Mouse (Mus musculus) adrenal gland, postnatal 4 days (tissue): ENCODE data around the gene Cmtm7. TPM values are rescaled to one million over a fixed set of nuclear protein-coding genes. Genes with fewer than 3 reads are reported as not detected.
"Not testable (repeated sequence)": the region's sequence is repeated elsewhere in the genome, so short reads cannot be mapped to it uniquely, and the experiment has no call there.

ENCODE experiments used
- DNase-seq, 2 experiments: peaks; one replicate each; pipeline ENCODE4 v3.0.0; 2021 to 2022; ENCODE audit warnings: low spot score in 2 of 2, mixed read lengths in 2 of 2
- total RNA-seq, 2 experiments: library from RNA; stranded (reverse); gene quantifications; 2 replicates each; pipeline ENCODE4 v1.2.3; 2021

The Cmtm7 gene
- total RNA-seq, 2 experiments from 2014 or later, result 59.6 to 62.7 TPM

DNA sequence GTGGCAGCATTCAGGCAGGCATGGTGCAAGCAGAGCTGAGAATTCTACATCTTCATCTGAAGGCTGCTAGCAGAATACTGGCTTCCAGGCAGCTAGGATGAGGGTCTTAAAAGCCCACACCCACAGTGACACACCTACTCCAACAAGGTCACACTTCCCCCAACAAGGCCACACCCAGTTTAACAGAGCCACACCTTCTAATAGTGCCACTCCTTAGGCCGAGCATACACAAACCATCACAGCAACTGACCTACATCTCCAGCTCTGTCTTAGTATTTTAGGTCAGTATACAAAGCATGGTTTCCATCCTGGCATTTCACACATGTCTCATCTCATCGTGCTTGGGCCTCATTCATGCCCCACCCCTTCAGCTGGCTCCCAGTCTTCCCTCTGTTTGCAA lies 53.2 kb downstream of the Cmtm7 start:
- not testable (repeated sequence) for DNase-seq

DNA sequence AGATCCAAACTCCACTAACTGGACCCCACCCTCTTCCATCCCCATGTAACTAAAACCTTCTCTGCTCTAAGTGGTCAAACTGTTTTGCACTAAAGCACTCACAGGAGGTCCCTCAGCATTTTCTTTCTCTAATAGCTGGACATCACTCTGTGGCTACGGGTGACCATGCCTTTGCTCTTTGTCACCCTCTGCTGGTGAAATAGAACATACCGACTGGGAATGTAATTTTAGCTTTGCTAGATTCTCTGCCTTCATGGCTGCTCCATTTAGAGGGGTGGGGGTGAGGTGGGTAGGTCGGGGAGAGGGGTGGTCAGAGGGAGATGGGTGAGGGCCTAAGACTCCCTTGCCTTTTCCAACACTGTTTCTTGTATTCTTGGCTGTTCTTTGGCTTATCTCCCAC lies 54.3 kb downstream of the Cmtm7 start:
- DNase-seq, result no peak

DNA sequence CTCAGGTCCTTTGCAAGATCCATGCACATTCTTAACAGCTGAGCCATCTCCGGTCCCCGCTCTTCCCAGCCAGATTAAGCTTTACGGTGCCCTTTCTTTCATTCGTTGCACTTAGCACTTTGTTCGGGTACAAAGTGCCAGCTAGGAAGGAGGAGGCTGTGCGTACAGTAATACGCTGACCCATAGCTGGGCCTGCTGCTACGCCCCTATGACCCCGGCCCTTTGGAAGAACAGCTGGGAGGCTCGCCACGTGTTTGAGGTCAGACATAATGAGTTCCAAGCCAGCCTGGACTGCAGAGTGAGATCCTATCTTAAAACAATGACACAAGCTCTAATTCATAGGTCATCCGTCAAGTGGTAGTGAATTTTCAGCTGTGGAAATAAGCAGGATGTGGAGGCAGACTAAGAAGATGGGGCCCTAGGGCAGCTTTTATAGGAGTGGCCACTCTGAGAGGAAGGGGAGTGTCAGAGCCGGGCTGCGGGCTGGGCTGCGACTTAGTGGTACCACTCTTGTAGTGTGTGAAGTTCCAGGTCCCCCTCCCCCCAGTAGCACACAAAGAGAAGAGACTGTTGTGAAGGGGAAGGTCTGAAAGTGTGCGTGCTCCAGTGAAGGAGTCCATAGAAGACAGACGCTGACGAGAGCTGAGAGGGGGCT lies 64.9 kb downstream of the Cmtm7 start:
- no peak for DNase-seq

DNA sequence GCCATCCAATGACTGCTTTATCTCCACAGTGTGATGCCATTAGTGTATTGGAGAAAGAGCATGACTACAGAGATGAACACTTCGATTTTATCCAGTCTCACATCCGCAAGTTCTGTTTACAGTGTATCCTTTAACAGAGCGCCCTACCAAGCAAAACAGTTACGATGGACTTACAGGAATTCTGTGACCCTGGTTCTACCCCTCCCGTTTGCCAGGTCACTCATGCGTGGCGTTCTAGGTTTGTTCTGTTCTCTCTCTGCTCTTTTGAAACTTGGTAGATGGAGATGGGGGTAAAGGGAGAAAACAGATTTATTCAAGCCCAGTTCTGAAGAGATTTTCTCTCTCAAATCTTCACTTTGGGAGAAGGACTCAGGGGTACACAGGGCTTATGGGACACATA lies 68.2 kb downstream of the Cmtm7 start:
- no peak for DNase-seq

DNA sequence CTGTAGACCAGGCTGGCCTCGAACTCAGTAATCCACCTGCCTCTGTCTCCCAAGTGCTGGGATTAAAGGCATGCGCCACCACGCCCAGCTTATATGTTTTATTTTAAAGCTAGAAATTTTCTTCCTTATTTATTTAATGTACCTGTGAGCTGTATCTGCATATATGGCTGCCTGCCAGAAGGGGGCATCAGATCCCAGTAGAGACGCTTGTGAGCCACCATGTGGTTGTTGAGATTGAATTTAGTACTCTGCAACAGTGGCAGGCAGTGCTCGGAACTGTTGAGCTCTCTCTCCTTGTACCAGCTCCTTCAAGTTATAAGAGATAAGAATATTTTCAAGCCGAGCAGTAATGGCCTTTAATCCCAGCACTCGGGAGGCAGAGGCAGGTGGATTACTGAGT lies 71.3 kb downstream of the Cmtm7 start:
- DNase-seq, result no peak

DNA sequence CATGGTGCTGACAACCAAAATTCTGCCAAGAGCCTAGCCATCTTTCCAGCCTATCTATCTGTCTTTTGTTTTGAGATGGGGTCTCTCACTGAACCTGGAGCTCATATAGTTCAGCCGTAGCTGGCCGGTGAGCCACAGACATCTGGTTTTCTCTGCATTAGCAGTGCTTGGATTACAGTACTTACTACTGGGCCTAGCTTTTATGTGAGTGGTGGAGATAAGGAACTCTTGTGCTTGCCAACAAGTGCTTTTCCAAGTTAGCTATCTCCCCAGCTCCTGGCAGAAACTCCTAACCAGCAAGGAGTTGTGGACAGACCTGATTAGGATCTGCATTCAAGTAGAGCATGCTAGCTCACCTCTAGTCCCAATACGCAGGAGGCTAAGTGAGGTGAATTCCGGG lies 73.9 kb downstream of the Cmtm7 start:
- DNase-seq, result no peak

Other genes starting within 250 kb of the Cmtm7 start
- under 1 TPM in 1 of 2 experiments, not detected in 1; 0.36 TPM for gene Trim71, start 217.5 kb downstream of the Cmtm7 start, total RNA-seq
- 10 to 100 TPM; 59.5 to 61.9 TPM for gene Cnot10, start 141.7 kb downstream of the Cmtm7 start, total RNA-seq
- gene Dync1li1, start 93.1 kb downstream of the Cmtm7 start, total RNA-seq, result 10 to 100 TPM; 45.7 to 49.6 TPM
- gene Cmtm6, start 50.7 kb downstream of the Cmtm7 start, total RNA-seq, result 10 to 100 TPM; 75.0 to 75.9 TPM
- 10 to 100 TPM; 11.5 to 12.9 TPM for gene Cmtm8, start 62.3 kb upstream of the Cmtm7 start, total RNA-seq
- 10 to 100 TPM; 27.1 to 32.9 TPM for gene Gpd1l, start 152.1 kb upstream of the Cmtm7 start, total RNA-seq
- 10 to 100 TPM; 14.9 to 15.5 TPM for gene Osbpl10, start 196.7 kb upstream of the Cmtm7 start, total RNA-seq
- gene Rps27rt, start 200.9 kb upstream of the Cmtm7 start, total RNA-seq, result 100 to 1,000 TPM; 126 to 158 TPM